Mouse (Mus musculus) neutrophil, adult 5-6 weeks (primary cell): ENCODE results near the gene Thbs4. TPM values are rescaled to one million over a fixed set of nuclear protein-coding genes. Genes with fewer than 3 reads are reported as not detected.

Source experiments
- ATAC-seq: fragments of 151-379, 151-347 bp; 2 replicates; pipeline ENCODE4 v1.8.0; 2017; ENCODE audit warnings: mild to moderate bottlenecking, moderate TSS enrichment; ENCODE audit not compliant: insufficient number of reproducible peaks, poor library complexity, low FRiP score, severe bottlenecking; ENCODE audit errors: extremely low read depth
- total RNA-seq: library from RNA; stranded (forward); fragments of 200-1000 nt; gene quantifications from 2 replicates; pipeline ENCODE4 v1.2.3, GENCODE M21; 2017

Gene Thbs4
- total RNA-seq, 1 experiment from 2014 or later = not detected

DNA sequence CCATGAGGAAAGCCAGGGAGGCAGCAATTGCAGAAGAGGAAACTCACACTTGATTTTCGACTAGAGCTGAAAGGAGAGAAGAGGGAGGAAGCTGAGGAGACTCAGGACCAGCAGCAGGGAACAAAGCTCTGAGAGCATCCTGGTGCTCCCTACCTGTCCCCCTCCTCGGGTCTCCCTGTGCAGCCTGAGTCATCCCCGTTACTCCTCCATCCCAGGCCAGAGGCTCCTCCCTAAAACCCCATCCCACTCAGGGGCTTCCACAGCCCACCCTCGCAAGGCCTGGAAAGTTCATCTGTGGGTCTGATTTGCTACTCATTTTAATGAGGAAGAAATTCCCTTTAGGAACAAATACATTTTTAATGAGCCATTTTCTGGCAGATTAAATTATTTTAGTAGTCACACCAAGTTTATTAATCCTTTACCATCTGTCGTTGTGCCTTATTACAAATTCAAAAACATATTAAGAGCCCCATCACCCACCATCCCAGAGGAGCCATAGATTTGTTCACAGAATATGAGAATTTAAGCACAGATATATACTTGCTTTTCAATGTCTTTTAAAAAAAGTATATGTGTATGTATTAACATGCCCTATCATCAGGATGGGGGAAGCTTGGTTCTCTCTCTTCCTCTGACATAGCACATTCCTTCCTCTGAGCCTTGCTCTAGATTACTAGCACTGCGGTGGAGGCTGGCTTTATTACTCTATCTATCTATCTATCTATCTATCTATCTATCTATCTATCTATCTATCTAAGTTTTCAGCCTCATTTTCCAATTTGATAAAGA lies 29.0 kb downstream of the Thbs4 start:
- no peak for ATAC-seq

DNA sequence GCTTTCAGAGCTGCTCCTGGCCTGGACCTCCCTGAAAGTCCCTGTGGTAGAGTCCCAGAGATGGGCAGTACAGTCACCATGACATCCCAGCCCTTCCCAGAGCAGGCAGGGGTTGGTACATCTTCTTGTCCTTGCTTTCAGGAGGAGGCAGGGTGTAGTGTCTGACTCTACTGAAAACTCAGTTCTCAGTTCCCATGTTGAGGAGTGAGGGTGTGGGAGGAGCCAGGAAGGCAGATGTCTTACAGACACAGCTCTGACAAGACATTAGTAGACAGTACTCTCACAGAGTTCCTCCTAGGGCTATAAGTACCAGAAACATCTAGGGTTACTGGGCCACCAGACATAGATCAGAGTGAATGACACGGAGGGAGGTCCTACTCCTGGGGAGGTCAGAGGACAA lies 32.3 kb downstream of the Thbs4 start:
- ATAC-seq = no peak

DNA sequence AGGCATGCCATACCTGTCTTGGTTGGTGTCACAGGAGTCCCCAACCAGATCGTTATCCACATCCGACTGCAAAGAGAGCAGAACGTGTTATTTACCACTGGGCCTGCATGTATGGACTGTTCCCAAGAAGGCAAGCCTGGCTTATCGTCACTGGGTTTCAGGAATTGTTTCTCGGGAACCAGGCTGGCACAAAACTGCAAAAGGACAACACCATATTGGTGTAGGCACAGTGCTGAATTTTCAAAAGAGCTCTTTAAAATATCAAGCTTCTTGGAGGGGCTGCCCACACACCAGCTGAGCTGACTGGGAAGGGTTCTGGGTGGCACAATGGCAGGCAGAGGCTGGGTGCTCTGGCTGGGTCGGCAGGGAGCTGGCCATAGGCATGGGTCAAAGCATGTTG lies 34.1 kb downstream of the Thbs4 start:
- no peak for ATAC-seq

DNA sequence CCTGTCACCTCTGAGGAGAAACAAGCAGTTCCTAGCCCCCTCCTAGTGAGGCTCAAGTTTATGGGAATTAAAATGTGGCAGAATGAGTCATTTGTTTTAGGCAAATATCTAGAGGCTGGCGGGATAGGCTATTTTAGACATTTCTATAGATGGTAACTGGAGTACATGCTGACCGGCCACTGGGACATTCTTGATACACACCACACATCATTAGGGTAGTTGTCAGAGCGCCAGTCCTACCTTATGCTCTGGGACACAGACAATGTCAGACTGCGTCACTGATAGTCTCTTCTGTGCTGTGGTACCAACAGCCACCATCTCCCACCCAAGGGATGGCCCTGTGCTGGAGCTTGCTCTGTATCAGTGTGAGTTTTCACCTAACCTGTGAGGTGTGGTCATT lies 35.5 kb downstream of the Thbs4 start:
- ATAC-seq = no peak

DNA sequence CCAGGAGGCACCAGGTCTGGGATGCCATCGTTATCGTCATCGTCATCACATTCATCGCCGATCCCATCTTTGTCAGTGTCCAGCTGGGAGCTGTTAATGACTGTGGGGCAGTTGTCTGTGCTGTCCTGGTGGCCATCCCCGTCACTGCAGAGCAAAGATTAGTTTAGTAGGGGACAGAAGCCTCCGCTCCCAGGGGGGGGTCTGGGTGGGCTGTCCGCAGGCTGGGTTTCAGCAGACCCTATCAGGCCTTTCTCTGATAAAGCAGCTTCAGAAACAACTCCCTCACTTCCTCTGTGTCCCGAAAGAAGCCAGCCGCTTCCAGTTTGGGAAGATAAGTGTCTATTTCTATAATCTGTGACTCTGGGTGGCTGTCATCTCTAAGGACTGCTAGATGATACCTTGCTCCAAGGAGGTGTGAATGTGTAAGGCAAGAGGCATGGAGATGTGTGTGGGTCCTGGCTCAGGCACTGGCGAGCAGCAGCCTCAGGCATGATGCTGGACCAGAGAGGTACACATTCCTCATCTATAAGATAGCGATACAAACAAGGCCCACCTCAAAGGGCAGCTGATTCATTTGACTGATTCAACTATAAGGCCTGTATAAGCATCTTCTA lies 36.5 kb downstream of the Thbs4 start:
- ATAC-seq = no peak

DNA sequence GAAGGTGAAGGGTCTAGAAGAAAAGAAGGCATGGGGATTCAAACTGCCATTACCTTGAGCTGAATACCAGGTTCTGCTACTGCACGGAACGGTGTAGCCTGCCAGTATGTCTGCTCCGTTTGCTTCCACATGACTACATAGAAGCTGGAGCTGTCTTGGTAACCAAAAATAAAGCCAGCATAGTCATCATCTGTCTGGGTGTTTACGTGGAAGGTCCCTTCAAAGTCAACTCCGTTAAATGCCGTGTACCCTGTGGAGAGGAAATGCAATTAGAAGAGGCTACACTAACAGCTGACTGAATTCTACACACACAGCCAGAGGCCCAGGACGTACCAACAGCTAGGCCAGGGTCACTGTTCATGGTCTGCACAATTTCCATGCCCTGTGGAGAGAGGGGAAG lies 39.6 kb downstream of the Thbs4 start:
- no peak for ATAC-seq

DNA sequence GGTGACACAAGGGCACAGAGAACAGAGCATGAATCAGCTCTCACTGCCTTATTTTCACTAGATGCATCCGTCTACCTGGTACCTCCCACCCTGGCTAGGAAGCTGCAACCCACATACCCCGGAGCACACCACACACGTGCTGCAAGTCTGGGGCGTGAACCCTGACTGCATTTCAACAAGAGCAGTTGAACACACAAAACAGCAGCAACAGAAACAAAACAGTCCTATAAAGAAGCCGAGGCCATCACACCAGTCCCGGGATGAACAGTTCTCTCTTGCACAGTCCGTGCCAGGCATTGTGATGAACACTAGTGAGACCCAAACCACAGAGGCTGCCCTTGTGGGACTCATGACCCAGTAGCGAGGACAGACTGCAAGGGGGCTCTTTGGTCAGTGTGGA lies 40.9 kb downstream of the Thbs4 start:
- ATAC-seq = no peak

DNA sequence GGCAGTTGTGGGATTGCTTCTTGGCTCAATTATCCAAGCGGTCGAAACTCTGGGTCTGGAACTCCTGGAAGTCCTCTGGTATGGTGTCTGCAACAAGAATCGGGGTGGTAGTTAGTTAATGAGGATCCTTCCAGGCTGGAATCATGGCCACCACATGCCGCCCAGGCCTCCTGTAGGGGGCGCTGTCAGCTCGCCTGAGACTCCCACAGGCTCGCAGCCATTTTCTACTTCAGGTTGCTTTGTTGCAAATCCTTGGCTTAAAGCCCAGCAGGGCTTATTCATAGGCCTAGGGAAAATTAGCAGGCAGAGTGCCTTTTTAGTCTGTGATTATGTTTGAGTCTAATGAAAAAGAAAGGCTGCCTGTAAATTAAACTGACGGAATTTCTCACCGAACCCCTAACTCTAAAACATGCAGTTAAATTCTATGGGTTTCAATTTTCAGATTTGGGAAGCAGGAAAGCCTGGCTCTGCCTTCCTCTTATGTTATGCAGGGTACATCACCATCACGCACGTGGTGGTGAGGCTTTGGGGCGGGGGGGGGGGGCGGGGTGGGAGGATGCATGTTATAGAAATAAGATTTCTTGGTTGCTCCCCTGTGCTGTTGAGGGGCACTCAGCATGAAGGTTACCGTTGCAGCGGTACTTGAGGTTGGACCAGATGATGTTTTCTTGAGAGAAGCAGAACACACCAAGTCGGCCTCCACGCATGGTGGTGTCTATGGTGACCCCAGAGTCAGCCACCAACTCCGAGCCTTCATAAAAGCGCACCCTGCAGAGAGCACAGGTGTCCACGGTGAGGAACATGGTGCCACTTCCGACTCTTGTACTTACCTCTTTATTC lies 42.7 kb downstream of the Thbs4 start:
- ATAC-seq = no peak

DNA sequence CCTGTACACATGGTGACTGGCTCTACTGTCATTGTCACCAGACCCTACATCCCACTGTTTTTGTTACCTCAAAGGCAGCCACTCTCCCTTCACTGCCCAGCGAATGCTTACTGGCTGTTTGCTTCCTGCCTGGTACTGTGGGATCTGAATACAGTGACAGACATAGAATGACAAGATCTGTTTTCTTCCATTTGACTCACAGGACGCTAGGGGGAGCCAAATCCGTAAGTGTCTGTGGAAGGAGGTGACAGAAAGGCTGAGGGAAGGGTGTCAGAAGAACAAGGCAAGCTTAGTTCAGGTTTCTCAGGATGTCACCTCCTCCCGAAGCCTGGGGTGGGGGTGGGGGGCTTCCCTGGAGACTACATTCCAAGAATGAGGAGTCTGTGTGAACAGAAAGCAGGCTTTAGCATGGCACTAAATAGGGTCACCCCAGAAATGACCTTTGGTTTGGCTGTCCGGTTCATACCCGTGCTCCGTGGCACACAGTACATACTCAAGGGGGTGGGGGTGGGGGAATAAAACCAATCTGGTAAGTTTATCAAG lies 43.6 kb downstream of the Thbs4 start:
- ATAC-seq = peak; percentile 71

DNA sequence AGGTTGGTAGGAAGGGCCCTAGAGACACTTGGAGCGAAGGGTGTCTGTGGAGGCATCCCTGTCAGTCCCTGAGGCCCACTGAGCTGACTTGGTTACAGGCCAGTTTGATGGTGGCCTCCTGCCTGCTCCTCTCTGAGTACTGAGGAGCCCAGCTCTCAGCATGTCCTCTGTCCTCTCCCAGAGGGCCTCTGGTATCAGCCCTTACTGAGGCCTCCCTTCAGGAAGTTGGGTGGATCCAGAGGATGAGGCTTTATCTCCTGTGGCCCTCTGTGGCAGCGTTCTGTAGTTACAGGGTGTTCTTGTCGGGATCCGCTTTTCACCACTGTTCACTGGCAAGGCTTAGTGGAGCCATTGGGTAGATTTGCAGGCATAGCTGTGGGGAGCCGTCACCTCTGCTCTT lies 51.3 kb downstream of the Thbs4 start:
- ATAC-seq = no peak

DNA sequence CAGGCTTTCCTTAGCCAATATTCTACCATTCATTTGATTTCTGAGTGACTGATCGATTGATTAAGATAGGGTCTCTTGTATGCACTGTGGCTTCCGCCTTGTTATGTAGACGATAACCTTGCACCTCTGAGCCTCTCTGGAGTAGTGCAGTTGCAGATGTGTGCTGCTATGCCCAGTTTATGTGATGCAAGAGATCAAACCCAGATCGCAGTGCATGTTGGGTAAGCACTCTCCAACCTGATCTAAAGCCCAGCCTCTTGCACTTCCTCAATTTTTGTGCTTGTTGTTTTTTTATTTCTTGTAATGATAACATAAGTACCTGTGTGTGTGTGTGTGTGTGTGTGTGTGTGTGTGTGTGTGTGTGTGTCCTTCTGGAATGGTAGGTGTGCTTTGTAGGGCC lies 51.7 kb downstream of the Thbs4 start:
- ATAC-seq = no peak

DNA sequence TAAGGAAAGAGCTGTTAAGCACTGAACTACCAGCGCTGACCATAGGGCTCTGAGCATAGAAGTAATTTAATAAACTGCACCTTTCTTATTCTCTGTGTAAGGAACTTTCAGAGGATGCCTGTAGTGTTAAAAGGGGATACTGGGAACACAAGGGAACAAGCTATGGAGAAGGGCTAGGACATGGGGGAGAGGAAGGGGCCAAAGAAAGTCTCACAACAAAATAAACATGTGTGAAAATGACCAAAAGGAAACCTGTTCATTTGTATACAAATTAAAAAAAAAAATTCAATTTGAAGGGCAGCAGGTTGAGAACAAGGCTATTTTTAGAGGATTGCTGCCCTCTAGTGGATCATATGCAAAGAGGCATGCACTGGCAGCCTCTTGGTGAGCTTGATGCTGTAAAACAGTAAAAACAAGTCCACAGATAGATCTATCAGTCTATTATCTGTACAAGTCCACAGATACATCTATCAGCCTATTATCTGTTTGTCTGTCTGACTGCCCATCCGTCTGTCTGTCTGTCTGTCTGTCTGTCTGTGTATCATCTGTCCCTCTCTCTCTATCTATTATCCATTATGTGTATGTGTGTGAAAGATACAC lies 53.8 kb downstream of the Thbs4 start:
- ATAC-seq = peak; percentile 49; the same call in 1 of the 2 replicates

DNA sequence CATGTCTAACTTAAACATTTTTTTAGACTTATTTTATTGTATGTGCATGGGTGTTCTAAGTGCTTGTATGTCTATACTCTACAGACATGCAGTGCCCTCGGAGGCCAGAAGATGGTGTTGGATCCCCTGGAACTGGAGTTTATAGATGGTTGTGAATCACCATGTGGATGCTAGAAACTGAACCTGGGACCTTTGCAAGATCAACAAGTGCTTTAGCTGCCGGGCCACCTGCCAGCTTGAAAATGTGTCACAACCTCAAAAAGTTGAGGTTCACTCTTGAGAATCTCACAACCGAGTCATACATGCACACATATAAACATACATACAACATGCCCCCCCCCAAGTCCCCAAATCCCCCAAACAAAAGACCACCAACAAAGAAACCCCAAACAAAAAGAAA lies 54.8 kb downstream of the Thbs4 start:
- ATAC-seq = no peak

DNA sequence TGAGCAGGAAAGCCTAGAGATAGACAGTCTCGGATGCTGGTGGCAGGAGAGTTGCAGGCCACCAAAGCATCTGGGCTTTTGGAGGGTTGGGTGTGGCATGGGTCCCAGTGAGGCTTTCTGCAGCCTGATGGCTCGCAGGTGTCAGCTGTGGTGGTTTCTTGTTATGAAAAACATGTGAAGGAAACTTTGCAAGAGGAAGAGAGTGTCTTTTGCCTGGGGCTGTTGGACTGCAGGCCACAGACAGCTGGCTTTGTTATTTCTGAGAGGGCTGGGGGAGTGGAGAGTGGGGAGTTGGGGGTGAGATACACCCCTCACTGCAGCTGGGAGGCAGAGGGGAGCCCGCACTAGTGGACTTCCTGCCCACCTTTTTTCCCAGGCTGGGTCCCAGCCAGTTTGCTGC lies 55.8 kb downstream of the Thbs4 start:
- ATAC-seq = 0 out of 2 replicates have a peak, but pooled peaks have one; percentile 21

DNA sequence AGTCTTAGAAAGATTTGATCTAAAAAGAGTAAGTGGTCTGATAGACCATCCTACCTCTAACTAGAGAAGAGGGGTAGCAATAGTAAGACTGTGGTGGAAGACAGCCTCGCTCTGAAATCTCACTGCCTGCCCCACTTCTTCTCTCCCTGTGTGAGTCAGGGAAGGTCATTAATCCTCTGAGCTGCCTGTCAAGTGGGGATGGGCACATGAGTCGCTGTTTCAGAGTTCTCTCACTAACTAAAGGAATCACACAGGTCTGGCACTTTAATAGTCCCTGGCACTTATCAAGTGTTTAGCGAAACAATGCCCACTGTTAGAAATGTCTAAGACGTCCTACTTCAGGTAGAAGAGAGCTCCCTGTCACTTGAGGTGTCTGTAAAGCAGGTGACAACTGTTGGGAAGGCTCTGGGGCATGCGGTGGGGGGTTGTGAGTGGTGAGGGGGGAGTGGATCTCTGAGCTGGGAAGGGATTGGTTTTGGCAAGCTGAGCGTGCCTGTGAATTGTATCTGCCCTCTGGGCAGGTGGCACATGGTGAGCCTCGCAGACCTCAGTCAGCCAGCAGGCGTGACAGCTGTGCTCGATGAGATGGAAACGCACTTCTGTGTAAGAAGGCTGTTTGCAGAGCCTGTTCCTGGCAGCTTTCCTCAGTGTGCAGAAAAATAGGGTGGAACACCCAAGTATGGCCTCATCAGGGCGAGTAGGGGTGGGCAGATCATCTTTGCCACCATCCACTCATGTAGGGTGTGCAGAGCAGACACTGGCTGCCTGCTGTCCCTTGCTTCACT lies 57.9 kb downstream of the Thbs4 start:
- ATAC-seq = peak; percentile 23; the same call in 1 of the 2 replicates

DNA sequence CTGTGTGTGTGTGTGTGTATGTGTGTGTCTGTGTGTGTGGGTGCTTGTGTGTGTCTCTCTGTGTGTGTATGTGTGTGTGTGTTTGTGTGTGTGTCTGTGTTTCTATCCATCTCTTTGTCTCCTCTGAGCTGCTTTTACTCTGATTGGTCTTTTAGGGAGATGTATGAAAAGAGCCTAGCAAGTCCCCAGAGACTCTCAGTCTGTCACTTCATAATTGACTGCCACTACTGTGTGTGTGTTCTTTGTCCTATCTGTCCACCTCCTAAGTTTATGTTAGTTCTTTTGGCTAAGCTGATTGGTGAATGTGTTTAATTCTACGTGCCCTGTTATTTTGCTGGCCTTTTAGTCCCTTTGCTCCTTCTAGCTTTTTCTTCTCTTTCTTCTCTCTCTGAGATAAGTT lies 58.9 kb downstream of the Thbs4 start:
- ATAC-seq = no peak

DNA sequence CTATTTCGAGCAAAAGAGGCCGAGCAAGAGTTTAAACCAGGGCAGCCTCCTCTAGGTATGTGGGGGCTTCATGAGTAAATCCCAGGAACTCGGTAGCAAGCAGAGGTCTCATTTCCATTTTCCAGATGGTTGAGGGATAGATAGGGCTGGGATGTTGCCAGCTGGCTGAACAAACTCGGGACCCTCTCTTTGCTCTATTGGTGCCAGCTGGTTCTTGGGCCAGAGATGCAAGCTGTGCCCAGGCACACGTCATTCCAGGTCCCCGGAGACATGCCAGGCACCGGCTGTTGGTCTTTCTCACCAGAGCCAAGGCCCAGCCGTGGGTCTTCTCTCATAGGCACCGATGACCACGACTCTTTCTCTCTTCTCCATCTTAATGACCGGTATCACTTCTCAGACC lies 60.9 kb downstream of the Thbs4 start:
- no peak for ATAC-seq

DNA sequence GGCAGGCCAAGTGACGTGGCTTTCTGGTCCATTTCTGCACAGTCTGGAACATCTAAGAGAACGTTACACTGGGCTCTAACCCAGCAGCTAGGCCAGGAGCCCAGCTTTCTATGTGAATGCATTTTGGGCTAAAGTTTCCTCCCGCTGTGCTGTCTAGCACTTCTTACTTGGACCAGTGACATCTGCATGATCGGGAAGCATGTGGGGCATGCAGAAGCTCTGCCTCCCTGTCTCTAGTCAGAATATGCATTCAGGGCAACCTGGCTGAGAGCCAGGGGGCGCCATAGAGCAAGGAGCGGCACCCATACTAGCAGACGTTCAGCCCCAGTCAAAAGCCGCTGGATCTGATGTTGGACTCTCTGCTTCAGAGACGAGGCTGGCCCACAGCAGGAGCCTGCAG lies 61.4 kb downstream of the Thbs4 start:
- ATAC-seq = peak; percentile 57
